Mouse (Mus musculus): ENCODE results near the gene C130026I21Rik.
"Not testable (repeated sequence)": the region's sequence is repeated elsewhere in the genome, so short reads cannot be mapped to it uniquely, and the experiment has no call there.

The C130026I21Rik gene

DNA sequence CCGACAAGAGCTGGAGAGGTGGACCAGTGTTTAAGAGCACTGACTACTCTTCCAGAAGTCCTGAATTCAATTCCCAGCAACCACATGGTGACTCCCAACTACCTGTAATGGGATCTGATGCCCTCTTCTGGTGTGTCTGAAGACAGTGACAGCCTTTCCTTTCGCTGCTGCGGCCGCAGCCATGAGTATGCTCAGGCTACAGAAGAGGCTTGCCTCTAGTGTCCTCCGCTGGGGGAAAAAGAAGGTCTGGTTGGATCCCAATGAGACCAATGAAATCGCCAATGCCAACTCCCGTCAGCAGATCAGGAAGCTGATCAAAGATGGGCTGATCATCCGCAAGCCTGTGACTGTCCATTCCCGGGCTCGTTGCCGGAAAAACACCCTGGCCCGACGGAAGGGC, 258.4 kb downstream of the C130026I21Rik start:
- not testable (repeated sequence) for DNase-seq

GRCm38 (mm10) chr1:85010947-85011346, 259.4 kb downstream of the C130026I21Rik start:
- DNase-seq = not testable (repeated sequence)

DNA sequence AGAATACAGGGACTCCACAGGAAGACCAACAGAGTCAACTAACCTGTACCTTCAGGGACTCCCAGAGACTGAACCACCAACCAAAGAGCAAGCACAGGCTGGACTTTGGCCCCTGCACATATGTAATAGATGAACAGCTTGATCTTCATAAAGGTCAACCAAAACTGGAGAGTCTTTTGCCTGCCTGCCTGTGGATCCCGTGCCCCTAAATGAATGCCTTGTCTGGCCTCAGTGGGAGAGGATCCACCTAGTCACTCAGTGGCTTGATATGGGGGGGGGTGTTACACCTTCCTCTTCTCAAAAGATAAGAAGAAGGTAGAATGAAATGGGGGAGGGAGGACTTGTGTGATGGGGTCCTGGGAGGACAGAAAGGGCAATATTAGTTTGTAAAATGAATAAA, 262.6 kb downstream of the C130026I21Rik start:
- not testable (repeated sequence) for DNase-seq

GRCm38 (mm10) chr1:84999241-84999640, 271.1 kb downstream of the C130026I21Rik start:
- DNase-seq = not testable (repeated sequence)

DNA sequence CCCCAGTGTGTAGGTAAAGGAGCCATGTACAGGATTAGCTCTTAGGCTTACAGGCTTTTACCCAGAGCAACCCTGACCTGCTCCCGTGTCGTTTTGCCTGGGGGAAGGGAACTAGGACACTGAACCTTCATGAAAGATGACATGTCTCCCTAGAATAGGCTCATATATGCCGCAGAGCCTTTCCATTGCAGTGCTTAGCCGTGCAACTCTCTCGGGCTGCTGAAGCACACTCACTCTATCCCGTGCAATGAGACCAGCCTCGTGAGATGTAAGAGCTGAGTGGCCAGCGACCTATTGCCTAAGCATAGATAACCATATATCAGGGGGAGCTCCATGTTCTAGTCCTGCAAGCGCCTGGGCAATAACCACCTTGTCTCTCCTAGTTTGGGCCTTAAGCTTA, 274.1 kb downstream of the C130026I21Rik start:
- DNase-seq = not testable (repeated sequence)

- peak; percentile 9 for DNase-seq
These were observed 275.9 kb downstream of the C130026I21Rik start for GRCm38 (mm10) chr1:84994461-84994860.

- not testable (repeated sequence) for DNase-seq
These were observed 276.6 kb downstream of the C130026I21Rik start for GRCm38 (mm10) chr1:84993688-84994319.

DNA sequence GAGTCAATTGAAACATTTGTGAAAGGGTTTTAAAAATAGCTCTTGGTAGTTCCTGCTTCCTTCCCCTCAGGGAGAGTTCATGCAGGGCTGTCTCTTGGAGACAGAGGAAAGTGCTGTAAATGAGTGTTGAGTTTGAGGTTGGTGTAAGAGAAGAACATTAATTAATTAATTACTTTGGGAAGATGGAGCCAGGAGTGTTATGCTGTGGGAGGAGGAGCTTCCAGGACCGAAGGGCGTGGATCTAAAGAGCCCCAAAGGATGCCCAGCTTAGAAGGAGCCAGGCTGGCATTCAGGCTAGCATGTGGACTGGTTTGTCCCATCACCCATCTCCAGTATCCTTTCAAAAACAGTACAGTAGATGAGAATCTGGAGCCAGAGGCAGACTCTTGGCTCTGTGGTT, 277.1 kb downstream of the C130026I21Rik start:
- DNase-seq = not testable (repeated sequence)

- DNase-seq = not testable (repeated sequence)
These were observed 277.5 kb downstream of the C130026I21Rik start for GRCm38 (mm10) chr1:84992827-84993226.

- DNase-seq = not testable (repeated sequence)
These were observed 281.3 kb downstream of the C130026I21Rik start for GRCm38 (mm10) chr1:84989044-84989443.

DNA sequence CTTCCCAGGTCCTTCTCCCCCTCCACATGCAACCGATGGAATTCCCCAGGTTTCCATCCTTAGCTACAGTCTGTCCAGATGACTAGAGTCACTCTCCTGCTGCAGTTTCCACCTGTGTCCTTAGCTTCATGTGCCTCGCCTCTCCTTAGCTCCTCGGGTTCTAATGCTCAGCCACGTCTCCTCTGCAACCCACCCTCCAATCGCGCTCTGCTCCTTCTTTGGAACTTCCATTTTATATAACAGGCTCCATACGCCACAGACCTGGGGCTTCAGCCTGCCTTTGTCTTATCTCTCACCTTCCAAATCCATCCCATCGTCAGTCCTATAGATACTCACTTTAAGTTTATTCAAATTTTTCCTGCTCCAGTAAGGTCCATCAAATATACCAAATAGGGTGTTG, 282.6 kb downstream of the C130026I21Rik start:
- not testable (repeated sequence) for DNase-seq

DNA sequence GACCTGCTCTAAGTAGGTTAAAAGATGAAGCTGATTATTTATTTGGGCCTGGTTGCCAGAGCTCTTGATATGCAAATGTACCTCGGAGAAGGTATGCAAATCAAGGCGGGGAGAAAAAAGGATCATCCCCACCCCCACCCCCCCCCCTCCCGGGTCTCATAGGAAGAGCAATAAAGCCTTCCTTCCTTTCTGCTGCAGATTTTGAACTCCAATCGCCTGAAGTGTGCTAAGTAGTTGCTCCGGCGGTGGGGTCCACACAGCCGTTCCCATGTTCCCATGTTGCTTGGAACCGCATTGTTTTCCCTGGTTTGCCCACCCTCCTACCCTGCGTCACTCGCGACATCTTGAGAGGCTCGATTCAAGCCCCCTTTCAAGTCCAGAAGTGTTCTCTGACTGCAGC, 308.6 kb downstream of the C130026I21Rik start:
- not testable (repeated sequence) for DNase-seq

GRCm38 (mm10) chr1:84957713-84958112, 312.7 kb downstream of the C130026I21Rik start:
- DNase-seq = not testable (repeated sequence)

GRCm38 (mm10) chr1:84956771-84957170, 313.6 kb downstream of the C130026I21Rik start:
- not testable (repeated sequence) for DNase-seq

- no peak for DNase-seq
These were observed 317.7 kb downstream of the C130026I21Rik start for GRCm38 (mm10) chr1:84952456-84953181.

DNA sequence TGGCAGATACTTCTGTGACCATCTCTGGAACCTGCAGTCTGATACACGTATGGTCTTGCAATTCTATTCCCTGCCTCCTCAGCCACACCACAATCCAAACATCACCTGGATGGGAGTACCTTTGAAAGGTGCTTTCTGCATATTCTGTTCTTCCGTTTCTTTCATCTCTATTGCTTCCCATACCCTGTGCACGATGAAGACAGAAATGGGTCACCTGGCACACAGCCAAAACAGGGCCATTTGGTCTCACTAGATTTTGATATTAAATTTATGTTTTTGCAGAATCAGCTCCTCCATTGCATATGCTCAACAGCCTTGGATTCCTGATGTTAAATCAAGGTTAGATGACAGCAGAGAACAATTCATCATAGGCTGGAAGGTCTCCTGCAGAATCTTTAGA, 318.8 kb downstream of the C130026I21Rik start:
- DNase-seq = no peak

DNA sequence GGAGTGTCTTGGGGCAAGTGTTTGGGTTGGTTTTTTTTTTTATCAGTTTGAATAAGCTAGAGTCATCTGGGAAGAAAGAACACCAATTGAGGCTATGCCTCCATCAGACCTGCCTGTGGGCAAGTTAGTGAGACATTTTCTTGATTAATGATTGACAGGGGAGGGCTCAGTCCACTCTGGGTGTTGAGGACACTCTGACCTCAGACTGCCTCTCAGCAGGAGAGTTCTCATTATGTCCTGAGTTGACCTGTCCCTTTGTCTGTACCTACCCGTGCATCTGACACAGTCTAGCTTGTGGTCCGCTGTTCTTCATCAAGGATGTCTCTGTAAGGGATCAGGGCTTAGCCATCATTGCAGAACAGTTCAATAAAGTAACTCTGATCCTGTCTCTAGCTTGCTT, 323.0 kb downstream of the C130026I21Rik start:
- no peak for DNase-seq

- no peak for DNase-seq
These were observed 324.4 kb downstream of the C130026I21Rik start for GRCm38 (mm10) chr1:84945950-84946349.

DNA sequence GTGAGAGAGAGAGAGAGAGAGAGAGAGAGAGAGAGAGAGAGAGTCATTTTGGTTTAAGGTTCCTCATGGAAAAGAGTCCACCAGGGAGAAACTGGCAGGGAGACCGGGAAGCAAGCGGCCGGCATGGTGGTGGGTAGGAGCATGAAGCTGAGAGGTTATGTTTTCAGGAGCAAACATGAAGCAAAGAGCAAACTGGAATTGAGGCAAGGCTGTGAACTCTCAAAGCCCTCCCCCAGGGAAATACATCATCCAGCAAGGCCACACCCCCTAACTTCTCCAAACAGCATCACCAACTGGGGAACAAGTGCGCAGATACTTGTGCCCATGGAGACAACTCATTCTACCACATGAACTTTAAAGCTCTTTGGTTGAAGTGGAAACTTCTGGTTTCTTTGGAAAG, 326.8 kb downstream of the C130026I21Rik start:
- no peak for DNase-seq
